Mouse (Mus musculus) CD4-positive, CD25-positive, alpha-beta regulatory T cell, adult 4 months (primary cell): ENCODE data around the gene Fam133b. TPM values are rescaled to one million over a fixed set of nuclear protein-coding genes. Genes with fewer than 3 reads are reported as not detected.
"Not testable (repeated sequence)": the region's sequence is repeated elsewhere in the genome, so short reads cannot be mapped to it uniquely, and the experiment has no call there.

Experiments
- ATAC-seq: one replicate; pipeline ENCODE4 v1.8.0; 2017
- polyA plus RNA-seq, 2 experiments: library from polyadenylated mRNA; unstranded; fragments of 100-300 nt; shearing (Covaris generic); gene quantifications; one replicate each; pipeline ENCODE4 v1.2.1; 2017

Gene Fam133b
- polyA plus RNA-seq, 2 experiments from 2014 or later = 44.0 to 54.2 TPM

- no peak for ATAC-seq
These were observed 22.9 kb upstream of the Fam133b start for GRCm38 (mm10) chr5:3520493-3521359.

GRCm38 (mm10) chr5:3521741-3522140, 21.9 kb upstream of the Fam133b start:
- ATAC-seq = no peak

DNA sequence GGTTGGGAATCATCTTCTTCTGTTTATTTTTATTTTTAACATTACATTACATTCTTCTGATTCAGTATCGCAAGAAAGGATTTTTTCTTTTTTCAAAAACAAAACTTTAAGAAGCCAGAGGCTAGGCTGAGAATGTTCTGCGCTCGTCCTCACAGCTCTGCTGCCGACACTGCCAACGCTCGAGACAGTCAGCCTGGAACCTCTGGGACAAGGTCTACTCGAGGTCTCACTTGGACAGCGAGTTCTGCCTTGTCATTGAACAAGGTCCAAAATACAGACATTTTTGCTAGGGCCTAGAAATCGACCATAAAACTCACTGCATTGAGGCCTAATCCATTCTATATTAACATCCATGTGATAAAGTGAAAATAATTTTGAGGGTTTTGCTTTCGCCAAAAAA, 20.8 kb upstream of the Fam133b start:
- ATAC-seq = no peak

- ATAC-seq = no peak
These were observed 16.5 kb upstream of the Fam133b start for GRCm38 (mm10) chr5:3527041-3527691.

DNA sequence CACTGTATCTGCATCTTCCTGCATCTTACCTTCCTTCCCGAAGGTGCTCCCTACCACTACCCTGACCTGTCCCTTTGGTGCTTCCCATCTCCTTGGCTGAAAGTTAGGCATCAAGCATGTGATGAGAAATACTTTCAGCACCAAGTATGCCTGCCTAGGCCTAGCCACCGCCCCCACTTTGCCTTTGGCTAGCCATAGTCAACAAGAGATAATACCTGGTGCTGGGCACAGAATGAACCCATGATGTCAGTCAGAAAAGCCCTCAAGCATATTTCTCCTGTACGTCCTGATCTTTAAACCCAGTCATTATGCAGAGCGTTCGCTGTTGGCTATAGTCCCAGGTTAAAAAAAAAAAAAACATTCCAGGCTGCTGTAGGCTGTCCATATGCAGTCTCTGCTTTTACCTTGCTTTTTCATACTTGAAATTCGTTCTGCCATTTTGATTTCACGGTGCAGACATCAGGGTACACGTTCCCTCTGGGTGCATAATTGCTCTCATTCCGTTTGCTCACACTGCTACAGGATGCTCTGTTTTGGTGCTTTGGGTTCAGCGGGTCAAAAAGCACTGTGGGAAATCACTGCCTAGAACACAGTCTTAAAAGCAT, 13.9 kb upstream of the Fam133b start:
- ATAC-seq = no peak

DNA sequence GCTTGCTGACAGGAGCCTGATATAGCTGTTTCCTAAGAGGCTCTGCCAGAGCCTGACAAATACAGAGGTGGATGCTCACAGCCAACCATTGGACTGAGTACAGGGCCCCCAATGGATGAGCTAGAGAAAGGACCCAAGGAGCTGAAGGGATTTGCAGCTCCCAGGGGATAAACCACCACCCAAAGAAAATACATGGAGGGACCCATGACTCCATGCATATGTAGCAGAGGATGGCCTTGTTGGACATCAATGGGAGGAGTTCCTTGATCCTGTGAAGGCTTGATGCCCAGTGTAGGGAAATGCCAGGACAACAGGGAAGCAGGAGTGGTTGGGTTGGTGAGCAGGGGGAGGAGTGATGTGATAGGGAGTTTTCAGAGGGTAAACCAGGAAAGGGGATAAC, 11.6 kb upstream of the Fam133b start:
- not testable (repeated sequence) for ATAC-seq

DNA sequence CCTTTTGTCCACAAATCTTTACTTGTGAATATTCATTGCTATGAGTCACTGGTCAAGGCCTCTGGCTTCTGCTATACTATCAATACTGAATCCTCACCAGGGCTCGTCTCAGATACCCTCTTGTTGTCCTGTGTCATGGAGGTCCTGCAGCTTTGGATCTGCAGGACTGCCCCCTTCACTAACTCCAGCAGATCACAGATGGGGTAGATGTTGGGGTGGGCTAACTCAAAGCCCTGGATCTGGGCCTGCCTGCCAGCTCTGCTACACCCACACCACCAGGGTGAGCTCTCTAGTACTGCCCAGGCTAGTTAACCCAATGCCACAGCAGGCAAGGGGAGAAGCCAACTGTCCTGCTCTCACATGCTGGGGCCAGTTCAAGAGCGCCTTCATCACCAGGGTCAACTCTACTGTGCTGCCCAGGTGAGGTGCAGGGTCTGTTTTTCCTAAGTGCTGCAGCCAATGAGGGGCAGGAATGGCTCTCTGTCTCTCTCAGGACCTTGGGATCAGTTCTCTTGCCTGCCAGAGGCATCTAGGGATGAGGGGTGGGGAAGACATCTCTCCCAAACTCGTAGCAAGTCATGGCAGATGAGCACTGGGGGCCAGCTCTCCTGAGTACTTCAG, 6.9 kb upstream of the Fam133b start:
- ATAC-seq = no peak

DNA sequence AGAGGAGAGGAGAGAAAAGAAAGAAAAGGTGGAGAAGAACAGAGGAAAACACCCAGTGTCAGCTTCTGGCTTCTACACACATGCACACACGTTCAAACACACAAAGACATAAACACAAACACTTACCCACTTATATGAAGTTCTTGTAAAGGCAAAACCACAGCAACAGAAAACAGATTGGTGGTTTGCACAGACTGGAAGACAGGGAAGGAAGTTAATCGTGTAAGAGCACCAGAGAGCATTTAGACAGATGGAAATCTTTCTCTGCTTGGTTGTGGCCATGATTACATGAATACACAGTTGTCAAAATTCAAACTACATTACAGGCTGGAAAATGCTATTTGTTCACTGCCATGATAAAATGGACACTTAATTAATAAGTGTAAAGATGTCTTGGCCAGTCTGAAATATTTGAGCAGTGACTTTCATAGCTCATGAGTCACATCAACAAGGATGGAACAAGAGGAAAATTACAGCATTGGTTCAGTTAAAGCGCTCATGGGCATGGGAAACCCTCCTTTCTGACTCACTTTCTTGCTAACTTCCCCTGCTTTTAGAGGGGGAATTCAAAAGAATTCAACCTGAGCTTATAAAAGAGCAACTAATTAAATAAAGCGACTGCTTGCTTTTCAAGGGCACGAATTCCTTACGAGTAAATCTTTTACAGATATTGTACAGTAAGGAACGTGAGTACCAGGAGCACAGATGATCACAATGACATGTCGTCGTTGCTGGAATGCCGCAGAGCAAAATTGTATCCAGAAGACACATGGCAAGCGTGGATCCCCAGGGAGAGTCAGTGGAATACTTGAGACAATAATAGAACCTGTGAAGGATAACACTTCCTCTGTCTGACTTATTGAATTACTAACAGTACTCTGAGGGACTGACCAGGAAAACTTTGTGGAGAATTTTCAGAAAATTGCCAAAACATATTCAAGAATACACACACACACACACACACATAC, 4.8 kb upstream of the Fam133b start:
- no peak for ATAC-seq

- no peak for ATAC-seq
These were observed 1.8 kb upstream of the Fam133b start for GRCm38 (mm10) chr5:3541871-3542270.

DNA sequence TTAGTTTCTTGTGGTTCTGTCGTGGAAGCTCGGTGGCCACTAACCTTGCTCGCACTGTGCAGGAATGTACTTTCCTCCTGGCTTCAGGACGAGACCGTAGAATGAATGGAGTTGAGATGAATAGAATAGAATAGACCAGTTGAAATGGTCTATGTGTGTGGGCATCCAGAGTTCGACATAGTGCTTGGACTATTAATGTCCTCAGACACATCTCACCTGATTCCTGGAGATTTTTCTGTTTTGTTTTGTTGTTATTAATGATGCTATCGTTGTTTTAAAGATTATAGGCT, 792 bp downstream of the Fam133b start:
- peak; percentile 3 for ATAC-seq

DNA sequence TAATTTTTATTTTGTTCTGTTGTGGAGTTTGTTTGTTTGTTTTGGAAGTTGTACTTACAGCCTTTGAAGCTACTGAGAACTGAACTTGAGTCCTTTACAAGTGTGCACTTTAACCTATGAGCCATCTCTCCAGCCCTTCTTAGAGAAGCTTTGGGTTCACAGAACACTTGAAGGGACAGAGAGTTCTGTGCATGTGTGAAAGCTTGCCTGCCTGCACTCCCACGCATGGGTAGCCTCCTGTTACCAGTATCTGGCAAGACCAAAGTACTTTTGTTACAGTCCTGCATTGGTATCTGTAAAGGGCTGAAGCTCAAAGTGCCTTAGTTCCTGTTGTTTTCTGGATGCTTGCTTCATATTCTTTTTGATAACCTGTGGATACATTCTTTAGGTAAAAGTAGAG, 2.6 kb downstream of the Fam133b start:
- no peak for ATAC-seq

- ATAC-seq = no peak
These were observed 7.8 kb downstream of the Fam133b start for GRCm38 (mm10) chr5:3551481-3551880.

DNA sequence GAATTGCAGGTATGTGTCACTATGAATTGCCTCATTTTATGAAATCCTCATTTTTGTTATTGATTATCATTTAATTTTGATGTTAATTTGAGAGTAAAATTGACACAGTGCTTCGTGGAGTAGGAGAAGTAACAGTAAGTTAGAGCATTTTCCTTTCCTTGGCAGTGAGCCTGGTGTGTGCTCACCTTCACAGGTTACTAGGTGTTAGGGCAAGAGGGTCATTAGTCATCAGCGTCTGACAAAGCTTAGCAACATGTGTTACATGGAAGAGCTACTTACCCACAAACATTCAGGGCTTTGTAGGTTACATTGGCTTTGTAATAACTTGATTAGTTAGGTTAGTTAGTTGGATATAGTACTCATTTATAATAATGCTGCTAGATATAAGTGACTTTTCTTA, 10.6 kb downstream of the Fam133b start:
- no peak for ATAC-seq

GRCm38 (mm10) chr5:3571266-3571665, 27.6 kb downstream of the Fam133b start, which contains the start of gene 1700109H08Rik:
Gene 1700109H08Rik (plus strand): TSS chr5:3571566.
- no peak for ATAC-seq

DNA sequence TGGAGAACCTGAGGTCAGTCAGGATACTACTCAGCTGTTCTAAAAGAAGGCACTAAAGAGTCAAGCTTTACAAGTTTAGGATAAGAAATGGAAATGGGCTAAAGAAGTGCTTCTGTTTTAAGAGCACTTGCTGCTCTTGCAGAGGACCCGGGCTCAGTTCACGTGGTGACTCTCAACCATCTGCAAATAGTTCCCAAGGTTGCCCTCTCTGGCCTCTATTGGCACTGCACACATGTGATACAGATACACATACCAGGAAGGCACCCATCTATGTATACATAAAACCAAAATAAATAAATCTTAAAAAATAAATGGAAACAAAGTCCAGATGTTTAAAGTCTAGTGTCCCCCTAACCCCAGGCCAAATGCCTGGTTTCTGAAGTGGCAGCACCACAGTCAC, 31.2 kb downstream of the Fam133b start:
- ATAC-seq = no peak

DNA sequence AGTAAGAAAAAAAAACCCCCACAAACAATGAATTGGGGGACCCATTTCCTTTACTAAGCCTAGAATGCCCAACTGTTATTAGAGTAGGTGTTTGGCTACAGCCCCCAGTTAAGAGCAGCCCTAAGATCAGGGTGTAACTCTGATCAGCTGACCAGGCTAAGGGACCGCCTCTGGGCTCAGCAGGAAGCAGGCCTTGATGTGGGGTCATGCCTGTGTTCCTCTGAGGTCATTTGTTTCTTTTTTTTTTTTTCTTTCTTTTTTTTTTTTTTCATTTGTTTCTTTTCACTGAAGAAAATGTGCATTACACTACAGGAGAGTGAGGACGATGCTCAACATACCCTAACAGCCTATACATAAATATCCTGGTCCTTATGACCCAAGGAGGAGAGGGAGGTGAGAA, 34.3 kb downstream of the Fam133b start:
- ATAC-seq = no peak

GRCm38 (mm10) chr5:3579066-3579465, 35.4 kb downstream of the Fam133b start:
- ATAC-seq = no peak

- peak; percentile 95 for ATAC-seq
These were observed 52.2 kb downstream of the Fam133b start, which contains the start of gene Pex1 for GRCm38 (mm10) chr5:3595693-3596398. Gene Pex1 (plus strand): TSS chr5:3596066.

DNA sequence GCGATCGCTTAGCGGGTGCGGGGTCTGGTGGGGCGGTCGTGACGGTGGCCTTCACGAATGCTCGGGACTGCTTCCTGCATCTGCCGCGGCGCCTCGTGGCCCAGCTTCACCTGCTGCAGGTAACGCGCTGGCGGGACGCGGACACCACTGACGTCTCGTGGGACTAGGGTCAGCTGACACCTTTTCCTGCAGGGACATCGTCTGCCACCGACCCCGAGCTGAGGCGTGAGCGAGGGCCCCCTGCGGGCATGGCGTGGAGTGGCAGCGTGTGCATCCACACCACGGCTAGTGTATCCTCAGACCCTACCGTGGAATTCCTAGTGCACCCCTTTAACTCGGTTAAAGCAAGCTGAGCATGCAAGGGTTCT, 52.8 kb downstream of the Fam133b start, which contains the start of gene Rbm48:
Gene Rbm48, minus strand, starts transcription at position 187 of the 368 bp plus-strand sequence.
- peak; percentile 50 for ATAC-seq

- ATAC-seq = no peak
These were observed 53.5 kb downstream of the Fam133b start for GRCm38 (mm10) chr5:3597171-3597570.

- no peak for ATAC-seq
These were observed 55.1 kb downstream of the Fam133b start for GRCm38 (mm10) chr5:3598766-3599165.
